Mouse (Mus musculus): ENCODE results near the gene Mpped2.

- TF ChIP-seq CTCF (IDR thresholded peaks at IDR 0.05; ENCODE audit: low read depth, low read length) (no peak), POLR2A (IDR thresholded peaks at IDR 0.05; ENCODE audit: extremely low read depth, insufficient read depth, low read length) (no peak)
Observed at GRCm38 (mm10) chr2:106822540-106822939, 129.5 kb downstream of the Mpped2 start.

Data from liver, adult 2 months (tissue).